Comparison of ENCODE assay signal across 19 mouse cellular contexts in the genomic region with DNA sequence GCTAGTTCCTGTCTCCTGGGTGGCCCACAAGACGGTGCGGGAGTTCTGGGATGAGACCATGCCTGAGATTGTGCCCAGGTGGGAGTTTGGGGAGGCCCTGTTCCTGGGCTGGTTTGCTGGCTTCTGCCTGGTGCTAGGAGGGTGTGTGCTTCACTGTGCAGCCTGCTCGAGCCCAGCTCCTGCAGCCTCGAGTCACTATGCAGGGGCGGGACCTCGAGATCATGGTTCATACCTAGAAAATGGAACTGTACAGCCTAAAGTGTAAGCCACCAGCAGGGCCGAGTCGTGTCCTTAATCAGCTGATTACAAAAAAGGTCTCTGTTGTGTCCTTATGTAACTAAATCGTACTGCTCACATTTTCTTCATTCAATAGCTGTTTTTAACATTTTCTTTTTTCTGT. TPM values are rescaled to one million over a fixed set of nuclear protein-coding genes. Genes with fewer than 3 reads are reported as not detected.
"Had no signal": no experiment of that assay in that cellular context is flagged by ENCODE, and none has a peak within 500 bp of the region (broad histone marks: within the 10 kb centered on the region; RNA-seq: fewer than 3 reads in every experiment).

No protein-coding gene starts in this region.

RNA-seq across cellular contexts. Expression of a gene that starts 0.6 kb away (rescaled TPM):
- polyA plus RNA-seq: frontal cortex, adult 2 months; heart, embryonic 10.5 days; heart, embryonic 12.5 days; heart, embryonic 14.5 days; heart, embryonic 16.5 days; hindbrain, embryonic 10.5 days; hindbrain, embryonic 14.5 days; hindbrain, embryonic 16.5 days; intestine, embryonic 14.5 days; intestine, embryonic 16.5 days; kidney, adult 2 months; kidney, embryonic 15.5 days; limb, embryonic 11.5 days; limb, embryonic 13.5 days; limb, embryonic 15.5 days; liver, adult 2 months; liver, embryonic 12.5 days; liver, embryonic 14.5 days had no signal

RNA-seq across cellular contexts. Expression of a gene that starts 1.7 kb away (rescaled TPM):
- polyA plus RNA-seq: heart, embryonic 10.5 days; heart, embryonic 12.5 days; heart, embryonic 14.5 days; heart, embryonic 16.5 days; hindbrain, embryonic 10.5 days; hindbrain, embryonic 12.5 days; hindbrain, embryonic 14.5 days; hindbrain, embryonic 16.5 days; intestine, embryonic 14.5 days; intestine, embryonic 16.5 days; kidney, embryonic 15.5 days; limb, embryonic 11.5 days; limb, embryonic 13.5 days; limb, embryonic 15.5 days; liver, adult 2 months; liver, embryonic 12.5 days; liver, embryonic 14.5 days had no signal
